Mouse (Mus musculus): ENCODE data around the gene Gpr157. TPM values are rescaled to one million over a fixed set of nuclear protein-coding genes. Genes with fewer than 3 reads are reported as not detected.

Gene Gpr157
- polyA plus RNA-seq, 1 experiment from 2014 or later = 4.5 TPM

DNA sequence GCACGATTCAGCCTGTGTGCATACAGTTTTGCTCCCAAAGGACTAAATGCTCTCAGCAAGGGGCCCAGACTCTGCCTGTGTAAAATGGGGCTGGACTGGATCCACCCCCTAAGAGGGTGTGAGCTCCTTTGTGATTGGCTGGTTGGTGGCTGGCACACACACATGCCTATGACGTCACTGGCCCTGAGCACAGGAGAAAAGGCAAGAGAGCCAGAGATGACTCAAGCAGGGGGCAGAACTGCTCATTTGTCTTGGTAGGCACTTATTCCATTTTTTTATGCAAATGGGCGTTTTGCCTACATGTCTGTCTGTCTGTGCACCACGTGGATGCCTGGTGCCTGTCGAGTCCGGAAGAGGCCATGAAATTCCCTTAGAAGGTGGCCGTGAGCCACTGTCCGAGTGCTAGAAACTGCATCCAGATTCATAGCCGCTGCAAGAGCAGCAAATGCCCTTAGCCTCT, 50.9 kb downstream of the Gpr157 start:
- H3K4me1 ChIP-seq (ENCODE audit: control insufficient read depth, insufficient read depth, low read length) = peaks cover 5% of the 10 kb centered on the region
- H3K4me2 ChIP-seq (ENCODE audit: low read depth, low read length) = peak overlapping the region; percentile 52
- no peak overlapping the region for H3K27ac ChIP-seq (ENCODE audit: low read length)
- peak; percentile 57 for ATAC-seq (replicated peaks; ENCODE audit: extremely low read depth, insufficient read depth, low FRiP score)
- H3K9me3 ChIP-seq (replicated peaks; ENCODE audit: control insufficient read depth, low read length) = no peaks in the 10 kb centered on the region
- H3K36me3 ChIP-seq (ENCODE audit: control insufficient read depth, insufficient read depth) = no peaks in the 10 kb centered on the region
- H3K27me3 ChIP-seq (ENCODE audit: control insufficient read depth, insufficient read depth, low read length) = no peaks in the 10 kb centered on the region
- H3K4me3 ChIP-seq (ENCODE audit: low read length) = peak overlapping the region; percentile 26
- H3K9ac ChIP-seq (ENCODE audit: low read length) = no peak overlapping the region
- WGBS = 21% methylated on average over 9 of the region's 9 CpGs

- Histone ChIP-seq H3K27me3 (ENCODE audit: control insufficient read depth, insufficient read depth, low read length) (no peaks in the 10 kb centered on the region), H3K4me1 (ENCODE audit: control insufficient read depth, insufficient read depth, low read length) (peaks cover 4% of the 10 kb centered on the region; the same call in 1 of the 2 replicates), H3K4me3 (ENCODE audit: low read length) (no peak overlapping the region), H3K27ac (ENCODE audit: low read length) (no peak overlapping the region), H3K36me3 (ENCODE audit: control insufficient read depth, insufficient read depth) (no peaks in the 10 kb centered on the region), H3K9me3 (replicated peaks; ENCODE audit: control insufficient read depth, low read length) (0 out of 2 replicates have a peak, but pooled peaks cover 2% of the 10 kb centered on the region), H3K9ac (ENCODE audit: low read length) (no peak overlapping the region), H3K4me2 (ENCODE audit: low read depth, low read length) (no peak overlapping the region)
- WGBS = 64% methylated on average over 13 of the region's 13 CpGs
- no peak for ATAC-seq (replicated peaks; ENCODE audit: extremely low read depth, insufficient read depth, low FRiP score)
These were observed 51.9 kb downstream of the Gpr157 start for GRCm38 (mm10) chr4:150139090-150139489.

DNA sequence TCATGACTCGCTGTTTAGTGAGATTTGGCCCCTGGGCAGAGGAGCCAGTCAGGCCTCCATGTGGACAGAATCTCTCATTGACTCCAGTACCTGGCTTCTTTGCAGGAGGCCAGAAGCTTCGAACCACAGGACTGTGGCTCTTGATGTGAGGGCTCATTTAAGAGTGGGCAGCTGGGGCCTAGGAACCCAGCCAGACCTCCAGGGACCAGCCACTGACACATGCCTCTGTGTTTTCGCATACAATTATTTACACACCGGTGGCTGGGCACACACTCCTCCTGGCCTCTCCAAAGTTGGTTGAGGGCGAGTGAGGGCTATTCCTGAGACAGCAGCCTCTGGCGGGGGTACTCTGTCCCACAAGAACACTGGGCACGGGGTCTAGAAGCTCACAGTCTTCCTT, 53.2 kb downstream of the Gpr157 start:
- Histone ChIP-seq H3K9ac (ENCODE audit: low read length) (no peak overlapping the region), H3K27me3 (ENCODE audit: control insufficient read depth, insufficient read depth, low read length) (no peaks in the 10 kb centered on the region), H3K4me3 (ENCODE audit: low read length) (no peak overlapping the region), H3K27ac (ENCODE audit: low read length) (no peak overlapping the region), H3K36me3 (ENCODE audit: control insufficient read depth, insufficient read depth) (no peaks in the 10 kb centered on the region), H3K4me1 (ENCODE audit: control insufficient read depth, insufficient read depth, low read length) (peaks cover 4% of the 10 kb centered on the region; the same call in 1 of the 2 replicates), H3K4me2 (ENCODE audit: low read depth, low read length) (no peak overlapping the region), H3K9me3 (replicated peaks; ENCODE audit: control insufficient read depth, low read length) (peaks cover 2% of the 10 kb centered on the region; the same call in 1 of the 2 replicates)
- no peak for ATAC-seq (replicated peaks; ENCODE audit: extremely low read depth, insufficient read depth, low FRiP score)
- WGBS = 76% methylated on average over 7 of the region's 7 CpGs

DNA sequence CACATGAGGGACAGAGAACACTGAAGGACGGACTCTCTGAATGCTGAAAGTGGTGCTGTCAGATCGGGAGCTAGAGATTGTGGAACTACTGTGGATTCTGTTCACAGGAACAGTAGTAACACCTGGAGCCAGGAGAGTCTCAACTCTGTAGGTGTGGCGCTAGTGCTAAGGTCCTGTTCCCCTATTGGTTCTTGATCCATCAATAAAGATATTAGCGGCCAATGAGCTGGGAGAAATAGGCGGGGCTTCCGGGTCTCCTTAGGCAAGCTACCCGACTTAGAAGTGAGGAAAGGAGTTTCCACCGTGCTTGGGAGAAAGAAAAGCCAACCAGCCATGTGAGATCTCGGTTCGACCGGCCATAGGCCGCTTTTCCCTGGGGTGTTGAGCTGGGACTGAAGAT, 57.1 kb downstream of the Gpr157 start:
- H3K27ac ChIP-seq (ENCODE audit: low read length) = no peak overlapping the region
- no peaks in the 10 kb centered on the region for H3K36me3 ChIP-seq (ENCODE audit: control insufficient read depth, insufficient read depth)
- H3K9me3 ChIP-seq (replicated peaks; ENCODE audit: control insufficient read depth, low read length) = peaks cover 15% of the 10 kb centered on the region
- H3K4me2 ChIP-seq (ENCODE audit: low read depth, low read length) = no peak overlapping the region
- WGBS = 23% methylated on average over 12 of the region's 12 CpGs
- no peaks in the 10 kb centered on the region for H3K27me3 ChIP-seq (ENCODE audit: control insufficient read depth, insufficient read depth, low read length)
- no peak for ATAC-seq (replicated peaks; ENCODE audit: extremely low read depth, insufficient read depth, low FRiP score)
- no peaks in the 10 kb centered on the region for H3K4me1 ChIP-seq (ENCODE audit: control insufficient read depth, insufficient read depth, low read length)
- H3K4me3 ChIP-seq (ENCODE audit: low read length) = no peak overlapping the region
- no peak overlapping the region for H3K9ac ChIP-seq (ENCODE audit: low read length)

DNA sequence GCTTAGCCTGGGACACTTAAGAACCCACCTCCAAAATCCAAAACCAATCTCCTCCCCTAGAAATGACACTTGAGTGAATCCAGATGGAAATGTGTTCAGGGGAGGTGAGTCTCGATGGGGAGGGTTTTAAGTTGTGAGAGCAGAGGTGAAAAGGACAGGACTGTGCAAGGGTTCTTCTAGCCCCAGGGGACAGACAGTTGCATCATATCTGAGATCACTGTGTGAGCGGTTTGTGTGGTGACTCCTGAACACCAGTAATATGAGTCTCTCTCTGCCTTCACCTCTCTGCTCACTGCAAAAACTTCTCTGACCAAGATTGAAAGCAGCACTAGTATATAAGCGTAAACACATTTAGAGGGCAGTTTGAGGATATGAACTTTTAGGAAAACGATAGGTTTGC, 59.1 kb downstream of the Gpr157 start:
- no peaks in the 10 kb centered on the region for H3K27me3 ChIP-seq (ENCODE audit: control insufficient read depth, insufficient read depth, low read length)
- H3K9me3 ChIP-seq (replicated peaks; ENCODE audit: control insufficient read depth, low read length) = peaks cover 15% of the 10 kb centered on the region
- H3K27ac ChIP-seq (ENCODE audit: low read length) = no peak overlapping the region
- H3K4me2 ChIP-seq (ENCODE audit: low read depth, low read length) = no peak overlapping the region
- H3K36me3 ChIP-seq (ENCODE audit: control insufficient read depth, insufficient read depth) = no peaks in the 10 kb centered on the region
- no peak for ATAC-seq (replicated peaks; ENCODE audit: extremely low read depth, insufficient read depth, low FRiP score)
- H3K9ac ChIP-seq (ENCODE audit: low read length) = no peak overlapping the region
- H3K4me1 ChIP-seq (ENCODE audit: control insufficient read depth, insufficient read depth, low read length) = no peaks in the 10 kb centered on the region
- H3K4me3 ChIP-seq (ENCODE audit: low read length) = no peak overlapping the region
- WGBS = 78% methylated on average over 4 of the region's 4 CpGs

- Histone ChIP-seq H3K27me3 (ENCODE audit: control insufficient read depth, insufficient read depth, low read length) (no peaks in the 10 kb centered on the region), H3K27ac (ENCODE audit: low read length) (no peak overlapping the region), H3K9me3 (replicated peaks; ENCODE audit: control insufficient read depth, low read length) (peaks cover 12% of the 10 kb centered on the region), H3K4me3 (ENCODE audit: low read length) (no peak overlapping the region), H3K4me1 (ENCODE audit: control insufficient read depth, insufficient read depth, low read length) (no peaks in the 10 kb centered on the region), H3K9ac (ENCODE audit: low read length) (no peak overlapping the region), H3K36me3 (ENCODE audit: control insufficient read depth, insufficient read depth) (no peaks in the 10 kb centered on the region), H3K4me2 (ENCODE audit: low read depth, low read length) (no peak overlapping the region)
- no peak for ATAC-seq (replicated peaks; ENCODE audit: extremely low read depth, insufficient read depth, low FRiP score)
- WGBS = 76% methylated on average over 7 of the region's 7 CpGs
These were observed 63.9 kb downstream of the Gpr157 start for GRCm38 (mm10) chr4:150151045-150151444.

DNA sequence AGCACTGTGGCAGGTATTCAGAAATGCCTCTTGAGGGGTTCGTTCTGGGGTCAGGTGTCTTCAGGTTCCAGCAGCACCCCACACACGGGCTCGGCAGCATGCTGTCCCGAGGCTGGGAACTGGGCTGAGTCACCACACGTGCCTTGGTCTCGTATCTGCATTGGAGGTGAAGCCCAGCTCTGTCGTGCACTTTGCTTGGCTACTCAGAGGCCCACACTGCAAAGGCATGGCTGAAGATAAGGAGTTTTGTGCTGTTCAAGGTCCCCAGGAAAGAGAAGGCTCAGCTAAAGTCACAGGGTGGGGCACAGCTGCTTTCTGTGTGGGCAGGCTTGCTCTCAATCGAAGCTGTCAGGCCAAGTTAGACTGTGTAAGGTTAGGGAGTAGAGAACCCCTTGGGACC, 65.3 kb downstream of the Gpr157 start:
- Histone ChIP-seq H3K4me3 (ENCODE audit: low read length) (no peak overlapping the region), H3K9me3 (replicated peaks; ENCODE audit: control insufficient read depth, low read length) (peaks cover 12% of the 10 kb centered on the region), H3K9ac (ENCODE audit: low read length) (no peak overlapping the region; the same call in 1 of the 2 replicates), H3K36me3 (ENCODE audit: control insufficient read depth, insufficient read depth) (no peaks in the 10 kb centered on the region), H3K4me1 (ENCODE audit: control insufficient read depth, insufficient read depth, low read length) (no peaks in the 10 kb centered on the region), H3K27ac (ENCODE audit: low read length) (no peak overlapping the region), H3K27me3 (ENCODE audit: control insufficient read depth, insufficient read depth, low read length) (no peaks in the 10 kb centered on the region), H3K4me2 (ENCODE audit: low read depth, low read length) (no peak overlapping the region)
- no peak for ATAC-seq (replicated peaks; ENCODE audit: extremely low read depth, insufficient read depth, low FRiP score)
- WGBS = 40% methylated on average over 8 of the region's 8 CpGs

DNA sequence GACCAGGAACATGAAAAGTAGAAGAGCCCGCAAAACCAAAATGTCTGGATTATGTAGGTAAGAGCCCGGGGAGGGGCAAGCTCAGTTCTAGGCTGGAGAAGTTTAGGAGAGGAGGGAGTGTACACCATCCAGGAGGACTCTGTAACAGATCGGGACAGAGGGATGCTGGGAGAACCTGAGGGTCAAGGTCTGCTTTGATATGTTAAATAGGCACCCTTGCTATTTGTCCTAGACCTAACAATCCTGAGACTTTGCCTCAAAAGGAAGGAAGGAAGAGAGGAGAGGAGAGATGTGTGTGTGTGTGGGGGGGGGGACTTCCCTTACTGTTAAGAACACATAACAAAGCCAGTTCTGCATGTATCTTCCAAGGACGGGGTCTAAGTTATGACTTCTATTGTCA, 68.1 kb downstream of the Gpr157 start:
- H3K4me2 ChIP-seq (ENCODE audit: low read depth, low read length) = no peak overlapping the region
- H3K9ac ChIP-seq (ENCODE audit: low read length) = no peak overlapping the region
- 81% methylated on average over 4 of the region's 4 CpGs for WGBS
- H3K4me1 ChIP-seq (ENCODE audit: control insufficient read depth, insufficient read depth, low read length) = no peaks in the 10 kb centered on the region
- H3K4me3 ChIP-seq (ENCODE audit: low read length) = no peak overlapping the region
- no peak for ATAC-seq (replicated peaks; ENCODE audit: extremely low read depth, insufficient read depth, low FRiP score)
- no peaks in the 10 kb centered on the region for H3K9me3 ChIP-seq (replicated peaks; ENCODE audit: control insufficient read depth, low read length)
- no peaks in the 10 kb centered on the region for H3K36me3 ChIP-seq (ENCODE audit: control insufficient read depth, insufficient read depth)
- no peak overlapping the region for H3K27ac ChIP-seq (ENCODE audit: low read length)
- no peaks in the 10 kb centered on the region for H3K27me3 ChIP-seq (ENCODE audit: control insufficient read depth, insufficient read depth, low read length)

Measured in heart, embryonic 16.5 days (tissue).